Mouse (Mus musculus) ES-E14 (cell line): ENCODE measurements around the gene Slc6a6.

Experiments used
- HCFC1 ChIP-seq: IDR thresholded peaks from 2 replicates; pipeline ENCODE4 v1.6.1; 2012; ENCODE audit warnings: low read length, inconsistent platforms, borderline replicate concordance; ENCODE audit not compliant: insufficient read depth
- MAFK ChIP-seq: IDR thresholded peaks from 2 replicates; pipeline ENCODE4 v1.6.1; 2014; ENCODE audit warnings: mild to moderate bottlenecking, low read depth, low read length, inconsistent platforms; ENCODE audit not compliant: insufficient read depth
- ZC3H11A ChIP-seq: IDR thresholded peaks from 2 replicates; pipeline ENCODE4 v1.6.1; 2012; ENCODE audit warnings: low read depth, mild to moderate bottlenecking, inconsistent platforms, low read length, borderline replicate concordance
- ZNF384 ChIP-seq: IDR thresholded peaks from 2 replicates; pipeline ENCODE4 v1.6.1; 2012; ENCODE audit warnings: low read depth, low read length, inconsistent platforms

DNA sequence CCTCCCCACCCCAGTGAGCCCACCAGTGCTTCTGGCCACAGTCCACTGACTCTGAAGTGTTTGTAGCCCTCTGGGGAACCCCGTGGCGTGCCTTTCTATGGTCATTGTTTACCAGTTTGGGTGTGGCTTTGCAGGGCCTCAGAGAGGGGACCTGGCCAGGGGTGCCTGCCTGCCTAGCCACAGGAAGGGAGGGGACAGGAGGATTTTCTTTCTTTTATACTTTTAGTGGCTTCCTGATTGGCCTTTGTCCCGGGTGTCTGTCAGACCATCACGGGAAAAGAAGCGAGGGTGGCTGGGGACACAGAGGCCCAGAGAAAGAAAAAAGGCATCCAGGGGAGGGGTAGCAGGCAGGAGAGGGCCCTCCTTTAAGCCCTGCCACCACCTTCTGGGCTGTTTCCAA is 54.2 kb downstream of the Slc6a6 start:
- no peak for TF ChIP-seq MAFK
- no peak for TF ChIP-seq ZC3H11A
- no peak for TF ChIP-seq HCFC1
- no peak for TF ChIP-seq ZNF384
